Mouse (Mus musculus) central nervous system, embryonic 11.5 days (tissue): ENCODE measurements around the gene Ccdc142. TPM values are rescaled to one million over a fixed set of nuclear protein-coding genes. Genes with fewer than 3 reads are reported as not detected.

ENCODE experiments used
- polyA plus RNA-seq: library from polyadenylated mRNA; depleted of rRNA; stranded (reverse); fragments of >200 nt; gene quantifications from 2 replicates; pipeline ENCODE4 v1.2.3, GENCODE M21; 2012; rRNA removed

Ccdc142 gene
- polyA plus RNA-seq: 4.1 and 5.1 TPM in 2 replicates

DNA sequence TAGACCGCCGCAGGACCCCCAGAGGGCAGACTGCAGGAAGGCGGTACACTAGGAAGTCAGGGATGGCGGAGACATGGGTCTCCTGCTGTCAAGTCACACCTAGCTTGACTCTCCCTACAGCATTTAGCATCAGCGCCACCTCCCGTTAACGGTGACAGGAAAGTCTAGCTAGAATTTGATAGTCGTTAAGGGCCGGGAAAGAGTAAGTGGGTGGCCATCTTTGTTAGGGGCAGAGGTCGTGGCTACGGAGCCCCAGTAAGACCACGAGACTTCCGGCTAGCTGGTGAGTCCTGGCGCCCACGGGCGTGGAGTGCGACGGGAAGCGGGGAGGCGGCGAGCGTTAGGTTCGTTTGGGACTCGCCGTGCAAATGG lies at the start of gene Ccdc142, which contains the start of gene Gm42688:
Ccdc142 (plus strand) TSS at position 286 of the 372 bp plus-strand sequence.
Gm42688 (plus strand) TSS at position 302 of the 372 bp plus-strand sequence.

DNA sequence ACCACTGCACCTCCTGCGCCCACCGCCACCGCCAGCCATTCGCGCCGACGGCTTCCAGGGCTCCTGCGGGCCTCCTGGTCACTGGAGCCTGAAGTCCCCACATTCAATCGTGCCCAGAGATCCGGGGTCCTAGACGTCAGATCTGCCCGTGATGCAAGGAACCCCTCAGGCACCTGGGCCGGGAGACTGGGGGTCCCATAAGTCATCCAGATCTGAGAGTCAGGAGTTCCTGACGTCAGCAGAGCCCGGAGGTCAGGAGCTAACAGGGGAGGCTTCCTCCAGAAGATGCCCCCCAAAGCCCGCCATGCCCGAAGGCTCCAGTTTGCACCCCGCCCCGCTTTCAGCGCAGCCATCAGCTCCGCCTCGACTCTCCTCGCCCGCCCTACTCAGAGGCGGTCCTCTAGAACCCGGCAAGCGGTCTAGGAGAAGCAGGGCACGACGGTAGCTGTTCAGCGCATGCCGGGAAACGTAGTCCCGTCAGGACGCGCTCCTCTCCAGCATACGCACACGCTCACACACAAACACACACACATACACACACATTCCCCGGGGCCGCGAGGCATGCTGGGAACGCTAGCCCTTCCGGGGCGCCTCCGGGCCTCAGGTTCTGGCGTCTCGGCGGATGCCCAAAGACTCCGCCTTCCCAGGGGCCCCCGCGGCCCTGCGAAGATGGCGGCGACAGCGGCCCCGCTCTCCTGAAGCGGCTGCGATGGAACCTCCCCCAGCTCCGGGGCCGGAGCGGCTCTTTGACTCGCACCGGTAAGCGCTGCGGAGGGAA lies 47.1 kb upstream of the Ccdc142 start, which contains the start of gene Aup1:
Aup1 (plus strand) TSS at position 448 of the 778 bp plus-strand sequence.

GRCm38 (mm10) chr6:83054871-83055431 lies 46.5 kb upstream of the Ccdc142 start, which contains the start of gene Htra2:
Gene Htra2 (minus strand): TSS chr6:83055273.

GRCm38 (mm10) chr6:83057790-83058189 lies 43.6 kb upstream of the Ccdc142 start, which contains the start of gene Dqx1:
Gene Dqx1 (plus strand): TSS chr6:83057844.

GRCm38 (mm10) chr6:83070247-83070310 lies 31.3 kb upstream of the Ccdc142 start, which contains the start of gene Tlx2:
Gene Tlx2 (minus strand): TSS chr6:83070293.

GRCm38 (mm10) chr6:83077630-83078323 lies 23.6 kb upstream of the Ccdc142 start, which contains the start of gene Pcgf1:
Gene Pcgf1 (plus strand): TSS chr6:83077869.

DNA sequence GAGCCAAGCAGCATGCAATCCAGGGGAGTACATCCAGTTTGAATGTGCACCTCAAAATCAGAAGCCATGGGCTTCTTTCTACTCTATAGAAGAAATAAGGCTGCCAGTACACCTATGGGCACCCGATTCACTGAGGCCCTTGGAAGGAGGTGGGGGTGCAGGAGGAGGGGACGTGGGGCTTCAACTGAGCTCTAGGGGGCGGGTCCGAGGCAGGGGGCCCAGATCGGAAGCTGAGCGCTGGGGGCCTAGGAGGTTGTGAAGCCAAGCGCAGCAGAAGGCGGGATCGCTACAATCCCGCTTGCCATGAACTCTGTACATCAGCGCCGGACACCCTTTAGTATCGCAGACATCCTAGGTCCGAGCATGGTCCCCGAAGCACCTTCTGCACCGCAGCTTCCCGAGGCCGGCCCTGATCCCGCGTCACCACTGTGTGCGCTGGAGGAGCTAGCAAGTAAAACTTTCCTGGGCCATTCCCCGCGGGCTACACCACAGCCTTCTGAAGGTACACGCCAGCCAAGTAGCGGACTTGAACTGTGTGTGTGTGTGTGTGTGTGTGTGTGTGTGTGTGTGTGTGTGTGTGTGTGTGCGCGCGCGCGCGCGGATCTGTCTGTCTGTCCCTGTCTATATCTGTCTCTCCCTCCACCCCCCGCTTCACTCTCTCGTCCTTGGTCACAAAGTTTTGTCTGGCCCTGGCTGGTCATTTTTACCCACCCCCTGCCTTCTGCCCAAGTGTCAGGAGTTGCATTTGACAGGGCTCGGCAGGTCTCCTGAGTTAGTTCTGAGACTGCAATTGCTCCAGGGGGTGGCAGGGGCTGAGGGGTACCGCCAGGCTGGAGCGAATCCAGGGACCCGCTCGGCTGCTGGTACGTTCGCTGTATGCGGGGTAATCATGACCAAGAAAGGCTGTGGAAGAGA lies 15.0 kb upstream of the Ccdc142 start, which contains the start of gene Lbx2:
Lbx2 (plus strand) TSS at position 247 of the 915 bp plus-strand sequence.

DNA sequence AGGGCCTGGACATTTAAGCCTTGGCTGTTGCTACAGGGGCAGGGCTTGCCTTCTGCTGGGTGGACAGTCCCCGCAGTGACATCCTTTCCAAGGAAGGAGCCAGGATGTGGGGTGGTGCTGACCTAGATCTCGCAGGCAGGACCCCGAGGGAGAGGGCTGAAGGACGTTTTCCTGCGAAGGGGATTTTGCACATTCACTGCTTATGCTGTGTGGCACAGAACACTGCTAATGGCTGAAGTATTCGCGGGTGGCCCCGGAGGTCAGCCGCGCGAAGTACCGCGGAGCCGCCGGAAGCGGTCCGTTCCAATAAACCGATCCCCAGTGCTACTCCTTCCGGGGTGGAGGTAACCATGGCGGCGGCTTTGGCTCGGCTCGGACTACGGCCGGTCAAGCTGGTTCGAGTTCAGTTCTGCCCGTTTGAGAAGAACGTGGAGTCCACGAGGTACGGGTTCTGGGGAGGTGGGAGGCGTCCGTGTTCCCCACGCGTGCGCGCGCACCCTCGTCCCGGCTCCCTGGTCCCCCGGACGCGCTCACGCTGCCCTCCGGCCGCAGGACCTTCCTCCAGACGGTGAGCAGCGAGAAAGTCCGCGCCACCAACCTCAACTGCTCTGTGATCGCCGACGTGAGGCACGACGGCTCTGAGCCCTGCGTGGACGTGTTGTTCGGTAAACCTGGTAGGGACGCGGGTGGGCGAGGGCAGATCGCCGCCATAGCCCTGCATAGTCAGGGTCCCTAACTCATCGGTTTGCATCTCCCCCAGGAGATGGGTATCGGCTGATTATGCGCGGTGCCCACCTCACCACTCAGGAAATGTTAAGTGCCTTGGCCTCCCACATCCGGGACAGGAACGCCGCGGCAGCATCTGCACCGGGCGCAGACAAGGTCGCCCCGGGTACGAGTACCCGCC lies 7.6 kb downstream of the Ccdc142 start, which contains the start of gene Mrpl53:
Mrpl53 (plus strand) TSS at position 279 of the 907 bp plus-strand sequence.

DNA sequence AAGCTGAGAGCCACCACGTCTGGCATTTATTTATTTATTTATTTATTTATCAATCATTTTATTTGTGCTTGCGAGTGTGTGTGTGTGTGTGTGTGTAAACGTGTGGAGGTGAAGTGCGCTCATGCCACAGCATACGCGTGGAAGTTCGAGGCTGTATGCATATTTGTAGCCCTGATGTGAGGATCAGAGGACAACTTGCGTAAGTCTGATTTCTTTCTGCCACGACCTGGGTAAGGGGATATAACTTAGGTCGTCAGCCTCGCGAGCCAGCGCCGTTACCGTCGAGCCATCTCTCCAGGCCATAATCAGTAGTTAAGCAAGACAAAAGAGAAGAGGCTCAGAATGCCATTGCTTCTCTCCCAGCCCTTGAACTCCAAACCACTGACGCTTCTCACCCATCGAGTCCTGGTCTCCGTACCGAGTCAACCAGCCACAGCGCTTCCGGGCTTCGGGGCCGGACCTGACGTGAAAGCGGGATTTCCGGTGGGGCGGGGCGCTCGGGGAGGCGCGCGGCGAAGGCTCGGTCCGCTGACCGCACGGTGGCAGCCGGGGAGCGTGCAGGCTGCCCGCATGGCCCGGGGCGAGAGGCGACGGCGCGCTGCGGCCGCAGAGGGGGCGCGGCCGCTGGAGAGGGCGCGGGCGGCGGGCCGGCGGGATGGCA lies 13.7 kb downstream of the Ccdc142 start, which contains the start of gene Mogs:
Mogs (plus strand) TSS at position 486 of the 661 bp plus-strand sequence.

GRCm38 (mm10) chr6:83120930-83121862 lies 19.8 kb downstream of the Ccdc142 start, which contains the start of gene Wbp1:
Gene Wbp1 (minus strand): TSS chr6:83121559.

GRCm38 (mm10) chr6:83125331-83125730 lies 23.9 kb downstream of the Ccdc142 start, which contains the start of gene Ino80b:
Gene Ino80b (minus strand): TSS chr6:83125431.

GRCm38 (mm10) chr6:83134951-83135513 lies 33.6 kb downstream of the Ccdc142 start, which contains the start of gene Rtkn:
Gene Rtkn (plus strand): TSS chr6:83135463.

GRCm38 (mm10) chr6:83156259-83156684 lies 54.9 kb downstream of the Ccdc142 start, which contains the start of the genes Wdr54 and 1700003E16Rik:
Gene Wdr54 (minus strand): TSS chr6:83156397.
Gene 1700003E16Rik (plus strand): TSS chr6:83156404.

Other genes with a start within 250 kb of the Ccdc142 start
- gene Sema4f, start 161.8 kb upstream of the Ccdc142 start, polyA plus RNA-seq: 4.6 and 5.0 TPM in 2 replicates
- 0.31 and 1.7 TPM in 2 replicates for gene M1ap, start 154.7 kb upstream of the Ccdc142 start, polyA plus RNA-seq
- 7.7 and 8.2 TPM in 2 replicates for gene Dok1, start 68.1 kb upstream of the Ccdc142 start, polyA plus RNA-seq
- 10.1 and 15.8 TPM in 2 replicates for gene Loxl3, start 67.4 kb upstream of the Ccdc142 start, polyA plus RNA-seq
- gene Aup1, start 47.1 kb upstream of the Ccdc142 start, polyA plus RNA-seq: 209 and 289 TPM in 2 replicates
- 70.4 and 80.9 TPM in 2 replicates for gene Htra2, start 46.3 kb upstream of the Ccdc142 start, polyA plus RNA-seq
- gene Dqx1, start 43.8 kb upstream of the Ccdc142 start, polyA plus RNA-seq: 2.0 and 3.3 TPM in 2 replicates
- 4.1 and 7.5 TPM in 2 replicates for gene Tlx2, start 31.3 kb upstream of the Ccdc142 start, polyA plus RNA-seq
- gene Pcgf1, start 23.7 kb upstream of the Ccdc142 start, polyA plus RNA-seq: 42.4 and 49.1 TPM in 2 replicates
- gene Lbx2, start 15.2 kb upstream of the Ccdc142 start, polyA plus RNA-seq: 0.59 and 1.2 TPM in 2 replicates
- gene Gm42688, start within 50 bp of the Ccdc142 start, polyA plus RNA-seq: 4.2 and 4.9 TPM in 2 replicates
- gene Mrpl53, start 7.4 kb downstream of the Ccdc142 start, polyA plus RNA-seq: 111 and 115 TPM in 2 replicates
- gene Mogs, start 13.9 kb downstream of the Ccdc142 start, polyA plus RNA-seq: 47.3 and 47.7 TPM in 2 replicates
- 201 and 275 TPM in 2 replicates for gene Wbp1, start 20.0 kb downstream of the Ccdc142 start, polyA plus RNA-seq
- gene Ino80b, start 23.8 kb downstream of the Ccdc142 start, polyA plus RNA-seq: 37.2 and 53.1 TPM in 2 replicates
- 72.3 and 77.8 TPM in 2 replicates for gene Rtkn, start 33.9 kb downstream of the Ccdc142 start, polyA plus RNA-seq
- gene Wdr54, start 54.8 kb downstream of the Ccdc142 start, polyA plus RNA-seq: 13.5 and 17.0 TPM in 2 replicates
- gene 1700003E16Rik, start 54.8 kb downstream of the Ccdc142 start, polyA plus RNA-seq: 0.57 and 0.73 TPM in 2 replicates
- gene Dctn1, start 64.3 kb downstream of the Ccdc142 start, polyA plus RNA-seq: 142 and 229 TPM in 2 replicates
- gene Slc4a5, start 118.2 kb downstream of the Ccdc142 start, polyA plus RNA-seq: 1.4 and 1.6 TPM in 2 replicates
- gene Mthfd2, start 224.3 kb downstream of the Ccdc142 start, polyA plus RNA-seq: 29.9 and 33.6 TPM in 2 replicates
- gene Mob1a, start 224.4 kb downstream of the Ccdc142 start, polyA plus RNA-seq: 35.4 and 54.1 TPM in 2 replicates
- 48.7 and 77.4 TPM in 2 replicates for gene Bola3, start 247.5 kb downstream of the Ccdc142 start, polyA plus RNA-seq